Mouse (Mus musculus): ENCODE measurements at regions not wholly inside any gene's neighbourhood (a gene's known extent, or its start where the extent isn't known, plus 50 kb on each side); places are given as distances from the start of the nearest gene placed in this dataset.

GRCm38 (mm10) chr4:12461701-12462100 lies 289.9 kb upstream of the Fam92a start:
- Histone ChIP-seq H3K4me1 (ENCODE audit: control insufficient read depth, insufficient read depth, low read length) (no peaks in the 10 kb centered on the region), H3K36me3 (ENCODE audit: control insufficient read depth, insufficient read depth, low read length, poor library complexity, severe bottlenecking) (no peaks in the 10 kb centered on the region), H3K27me3 (ENCODE audit: control insufficient read depth, insufficient read depth, low read length, poor library complexity, severe bottlenecking) (no peaks in the 10 kb centered on the region), H3K4me3 (ENCODE audit: low read depth, low read length) (no peak overlapping the region), H3K9ac (ENCODE audit: low read depth, poor library complexity, severe bottlenecking) (no peak overlapping the region), H3K9me3 (replicated peaks; ENCODE audit: control insufficient read depth, insufficient read depth, low read length, poor library complexity, severe bottlenecking) (peaks cover 2% of the 10 kb centered on the region; the same call in 1 of the 2 replicates), H3K27ac (ENCODE audit: insufficient read depth, low read length) (no peak overlapping the region)
- TF ChIP-seq POLR2A (IDR thresholded peaks at IDR 0.05; ENCODE audit: insufficient read depth, low read length) = no peak
- TF ChIP-seq CTCF (IDR thresholded peaks at IDR 0.05; ENCODE audit: low read depth, low read length) = no peak
- no peak for TF ChIP-seq EP300 (IDR thresholded peaks at IDR 0.05; ENCODE audit: insufficient read depth, low read depth, low read length)

- H3K4me3 ChIP-seq (ENCODE audit: low read depth, low read length) = no peak overlapping the region
- H3K36me3 ChIP-seq (ENCODE audit: control insufficient read depth, insufficient read depth, low read length, poor library complexity, severe bottlenecking) = no peaks in the 10 kb centered on the region
- no peaks in the 10 kb centered on the region for H3K27me3 ChIP-seq (ENCODE audit: control insufficient read depth, insufficient read depth, low read length, poor library complexity, severe bottlenecking)
- TF ChIP-seq EP300 (IDR thresholded peaks at IDR 0.05; ENCODE audit: insufficient read depth, low read depth, low read length) (no peak), POLR2A (IDR thresholded peaks at IDR 0.05; ENCODE audit: insufficient read depth, low read length) (no peak), CTCF (IDR thresholded peaks at IDR 0.05; ENCODE audit: low read depth, low read length) (no peak)
- H3K9ac ChIP-seq (ENCODE audit: low read depth, poor library complexity, severe bottlenecking) = no peak overlapping the region
- H3K9me3 ChIP-seq (replicated peaks; ENCODE audit: control insufficient read depth, insufficient read depth, low read length, poor library complexity, severe bottlenecking) = no peaks in the 10 kb centered on the region; the same call in 1 of the 2 replicates
- H3K27ac ChIP-seq (ENCODE audit: insufficient read depth, low read length) = no peak overlapping the region
- no peaks in the 10 kb centered on the region for H3K4me1 ChIP-seq (ENCODE audit: control insufficient read depth, insufficient read depth, low read length)
These were observed 289.4 kb upstream of the Fam92a start for GRCm38 (mm10) chr4:12461251-12461650.

GRCm38 (mm10) chr4:12457978-12458597 lies 286.3 kb upstream of the Fam92a start:
- Histone ChIP-seq H3K4me1 (ENCODE audit: control insufficient read depth, insufficient read depth, low read length) (no peaks in the 10 kb centered on the region), H3K9me3 (replicated peaks; ENCODE audit: control insufficient read depth, insufficient read depth, low read length, poor library complexity, severe bottlenecking) (no peaks in the 10 kb centered on the region), H3K4me3 (ENCODE audit: low read depth, low read length) (no peak overlapping the region), H3K27ac (ENCODE audit: insufficient read depth, low read length) (no peak overlapping the region), H3K9ac (ENCODE audit: low read depth, poor library complexity, severe bottlenecking) (no peak overlapping the region), H3K27me3 (ENCODE audit: control insufficient read depth, insufficient read depth, low read length, poor library complexity, severe bottlenecking) (no peaks in the 10 kb centered on the region), H3K36me3 (ENCODE audit: control insufficient read depth, insufficient read depth, low read length, poor library complexity, severe bottlenecking) (no peaks in the 10 kb centered on the region)
- no peak for TF ChIP-seq EP300 (IDR thresholded peaks at IDR 0.05; ENCODE audit: insufficient read depth, low read depth, low read length)
- no peak for TF ChIP-seq POLR2A (IDR thresholded peaks at IDR 0.05; ENCODE audit: insufficient read depth, low read length)
- no peak for TF ChIP-seq CTCF (IDR thresholded peaks at IDR 0.05; ENCODE audit: low read depth, low read length)

DNA sequence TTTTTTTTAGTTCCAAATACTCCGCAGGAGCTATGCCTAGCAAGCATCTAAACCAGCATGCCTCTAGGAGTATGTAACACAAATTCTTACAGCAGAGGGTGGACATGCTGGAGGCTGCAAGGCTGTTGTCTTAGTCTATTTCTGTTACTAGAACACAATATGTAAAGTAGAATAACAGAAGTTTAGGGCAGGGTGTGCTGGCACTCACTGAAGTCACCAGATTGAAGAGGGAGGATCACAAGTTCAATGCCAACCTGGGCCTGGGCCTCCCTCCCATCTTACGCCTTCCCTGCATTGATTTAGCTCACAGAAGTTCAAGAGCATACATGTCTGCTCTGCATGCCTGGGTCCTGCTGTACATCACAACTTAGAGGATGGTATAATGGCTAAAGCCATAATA lies 280.3 kb upstream of the Fam92a start:
- Histone ChIP-seq H3K36me3 (ENCODE audit: control insufficient read depth, insufficient read depth, low read length, poor library complexity, severe bottlenecking) (no peaks in the 10 kb centered on the region), H3K4me1 (ENCODE audit: control insufficient read depth, insufficient read depth, low read length) (no peaks in the 10 kb centered on the region)

GRCm38 (mm10) chr4:12425507-12425906 lies 253.7 kb upstream of the Fam92a start:
- no peak overlapping the region for H3K9ac ChIP-seq (ENCODE audit: low read depth, poor library complexity, severe bottlenecking)
- no peak overlapping the region for H3K4me3 ChIP-seq (ENCODE audit: low read depth, low read length)
- H3K36me3 ChIP-seq (ENCODE audit: control insufficient read depth, insufficient read depth, low read length, poor library complexity, severe bottlenecking) = no peaks in the 10 kb centered on the region
- peaks cover 14% of the 10 kb centered on the region for H3K9me3 ChIP-seq (replicated peaks; ENCODE audit: control insufficient read depth, insufficient read depth, low read length, poor library complexity, severe bottlenecking)
- TF ChIP-seq EP300 (IDR thresholded peaks at IDR 0.05; ENCODE audit: insufficient read depth, low read depth, low read length) (no peak), POLR2A (IDR thresholded peaks at IDR 0.05; ENCODE audit: insufficient read depth, low read length) (no peak)
- H3K27me3 ChIP-seq (ENCODE audit: control insufficient read depth, insufficient read depth, low read length, poor library complexity, severe bottlenecking) = no peaks in the 10 kb centered on the region
- H3K4me1 ChIP-seq (ENCODE audit: control insufficient read depth, insufficient read depth, low read length) = no peaks in the 10 kb centered on the region
- H3K27ac ChIP-seq (ENCODE audit: insufficient read depth, low read length) = no peak overlapping the region

More for the DNA sequence above, 280.3 kb upstream of the Fam92a start:
- no peak for TF ChIP-seq EP300 (IDR thresholded peaks at IDR 0.05; ENCODE audit: insufficient read depth, low read depth, low read length)
- TF ChIP-seq POLR2A (IDR thresholded peaks at IDR 0.05; ENCODE audit: insufficient read depth, low read length) = no peak
- no peak for TF ChIP-seq CTCF (IDR thresholded peaks at IDR 0.05; ENCODE audit: low read depth, low read length)
- Histone ChIP-seq H3K9me3 (replicated peaks; ENCODE audit: control insufficient read depth, insufficient read depth, low read length, poor library complexity, severe bottlenecking) (peaks cover 12% of the 10 kb centered on the region), H3K27me3 (ENCODE audit: control insufficient read depth, insufficient read depth, low read length, poor library complexity, severe bottlenecking) (no peaks in the 10 kb centered on the region), H3K27ac (ENCODE audit: insufficient read depth, low read length) (no peak overlapping the region), H3K4me3 (ENCODE audit: low read depth, low read length) (no peak overlapping the region), H3K9ac (ENCODE audit: low read depth, poor library complexity, severe bottlenecking) (no peak overlapping the region)

- H3K27ac ChIP-seq (ENCODE audit: insufficient read depth, low read length) = no peak overlapping the region
- peaks cover 7% of the 10 kb centered on the region for H3K4me1 ChIP-seq (ENCODE audit: control insufficient read depth, insufficient read depth, low read length)
- H3K27me3 ChIP-seq (ENCODE audit: control insufficient read depth, insufficient read depth, low read length, poor library complexity, severe bottlenecking) = no peaks in the 10 kb centered on the region
- no peaks in the 10 kb centered on the region for H3K36me3 ChIP-seq (ENCODE audit: control insufficient read depth, insufficient read depth, low read length, poor library complexity, severe bottlenecking)
- TF ChIP-seq EP300 (IDR thresholded peaks at IDR 0.05; ENCODE audit: insufficient read depth, low read depth, low read length) (no peak), CTCF (IDR thresholded peaks at IDR 0.05; ENCODE audit: low read depth, low read length) (no peak), POLR2A (IDR thresholded peaks at IDR 0.05; ENCODE audit: insufficient read depth, low read length) (no peak)
- H3K4me3 ChIP-seq (ENCODE audit: low read depth, low read length) = no peak overlapping the region
- H3K9ac ChIP-seq (ENCODE audit: low read depth, poor library complexity, severe bottlenecking) = no peak overlapping the region
- H3K9me3 ChIP-seq (replicated peaks; ENCODE audit: control insufficient read depth, insufficient read depth, low read length, poor library complexity, severe bottlenecking) = peaks cover 14% of the 10 kb centered on the region
These were observed 250.0 kb upstream of the Fam92a start for GRCm38 (mm10) chr4:12421628-12422319.

All from ES-Bruce4 (cell line).